Mouse (Mus musculus) left cerebral cortex, postnatal 25 days (tissue): Measurements from ENCODE around the gene Mthfd1l. TPM values are rescaled to one million over a fixed set of nuclear protein-coding genes. Genes with fewer than 3 reads are reported as not detected.
"Not testable (repeated sequence)": the region's sequence is repeated elsewhere in the genome, so short reads cannot be mapped to it uniquely, and the experiment has no call there.

Source experiments
- DNase-seq, 2 experiments: peaks; one replicate each; pipeline ENCODE4 v3.0.0; 2022; ENCODE audit warnings: low spot score in 2 of 2, mixed read lengths in 1 of 2
- intact Hi-C: fragments of 180-260 bp; cut with DNase I; formaldehyde crosslinking; loops from one replicate; pipeline ENCODE4 v1.15.1; 2025
- total RNA-seq, 2 experiments: library from RNA; stranded (reverse); gene quantifications; 2 replicates each; pipeline ENCODE4 v1.2.3; 2021

Mthfd1l gene
- total RNA-seq, 2 experiments from 2014 or later: 9.2 to 11.2 TPM

- intact Hi-C loops: no loop called here
Observed at GRCm38 (mm10) chr10:4071069-4071844, 98.3 kb downstream of the Mthfd1l start.

GRCm38 (mm10) chr10:4071845-4072345 lies 99.0 kb downstream of the Mthfd1l start:
- intact Hi-C loops: no loop called here
- no peak for DNase-seq

More at GRCm38 (mm10) chr10:4071069-4071844, 98.3 kb downstream of the Mthfd1l start:
- no peak for DNase-seq

- intact Hi-C loops, DNase-seq: not testable (repeated sequence)
Observed at GRCm38 (mm10) chr10:4072491-4072890, 99.6 kb downstream of the Mthfd1l start.

GRCm38 (mm10) chr10:4078220-4078840 lies 105.4 kb downstream of the Mthfd1l start:
- intact Hi-C loops: no loop called here
- no peak for DNase-seq

- intact Hi-C loops: no loop called here
Observed at GRCm38 (mm10) chr10:4078979-4079630, 106.2 kb downstream of the Mthfd1l start.

GRCm38 (mm10) chr10:4079643-4080244 lies 106.8 kb downstream of the Mthfd1l start:
- intact Hi-C loops: no loop called here
- peak; percentile 65 to 74 for DNase-seq

More at GRCm38 (mm10) chr10:4078979-4079630, 106.2 kb downstream of the Mthfd1l start:
- no peak for DNase-seq

GRCm38 (mm10) chr10:4083609-4084008 lies 110.7 kb downstream of the Mthfd1l start:
- peak in 1 of 2 experiments; percentile 12 for DNase-seq
- intact Hi-C loops: no loop called here

GRCm38 (mm10) chr10:4084907-4085306 lies 112.0 kb downstream of the Mthfd1l start:
- no peak for DNase-seq
- intact Hi-C loops: loop anchor here (5.0 kb wide), 1 partner anchor 247 kb away; no protein-coding TSS in a partner anchor

- DNase-seq: no peak
- intact Hi-C loops: loop anchor here (5.0 kb wide), 1 partner anchor 247 kb away; no protein-coding TSS in a partner anchor
Observed at GRCm38 (mm10) chr10:4085363-4086141, 112.6 kb downstream of the Mthfd1l start.

GRCm38 (mm10) chr10:4087563-4087962 lies 114.6 kb downstream of the Mthfd1l start:
- intact Hi-C loops: loop anchor here (5.0 kb wide), 1 partner anchor 245 kb away; no protein-coding TSS in a partner anchor
- peak in 1 of 2 experiments; percentile 31 for DNase-seq

- intact Hi-C loops: loop anchor here (5.0 kb wide), 1 partner anchor 243 kb away; no protein-coding TSS in a partner anchor
- no peak for DNase-seq
Observed at GRCm38 (mm10) chr10:4088744-4089414, 116.0 kb downstream of the Mthfd1l start.

- no peak for DNase-seq
- intact Hi-C loops: loop anchor here (5.0 kb wide), 1 partner anchor 242 kb away; no protein-coding TSS in a partner anchor
Observed at GRCm38 (mm10) chr10:4089885-4090284, 117.0 kb downstream of the Mthfd1l start.

GRCm38 (mm10) chr10:4092990-4093389 lies 120.1 kb downstream of the Mthfd1l start:
- intact Hi-C loops: no loop called here
- no peak for DNase-seq

- intact Hi-C loops: no loop called here
- DNase-seq: no peak
Observed at GRCm38 (mm10) chr10:4094093-4094817, 121.3 kb downstream of the Mthfd1l start.

GRCm38 (mm10) chr10:4096151-4096550 lies 123.2 kb downstream of the Mthfd1l start:
- intact Hi-C loops: no loop called here
- no peak for DNase-seq

GRCm38 (mm10) chr10:4100007-4100406 lies 127.1 kb downstream of the Mthfd1l start:
- DNase-seq: no peak
- intact Hi-C loops: no loop called here

- intact Hi-C loops: no loop called here
- no peak for DNase-seq
Observed at GRCm38 (mm10) chr10:4105676-4106528, 133.0 kb downstream of the Mthfd1l start.
